Mouse (Mus musculus) spleen, adult 2 months (tissue): Measurements from ENCODE around the gene Mettl8.

ENCODE experiments used
- CTCF ChIP-seq: fragments of 200-500 bp; IDR thresholded peaks from 2 replicates; pipeline ENCODE4 v1.5.1; 2011; ENCODE audit warnings: mild to moderate bottlenecking, inconsistent platforms; ENCODE audit not compliant: insufficient read depth, insufficient read length, insufficient replicate concordance; ENCODE audit errors: extremely low read depth
- POLR2A ChIP-seq: fragments of 200-500 bp; IDR thresholded peaks from 2 replicates; pipeline ENCODE4 v1.6.1; 2011; ENCODE audit warnings: low read depth, low read length, inconsistent platforms

GRCm38 (mm10) chr2:71050511-71050910, 4.9 kb downstream of the Mettl8 start:
- TF ChIP-seq POLR2A (no peak), CTCF (no peak)
